Mouse (Mus musculus): Measurements from ENCODE around the gene Rho.
A peak's percentile ranks its signal among the peaks of the same experiment; 100 is the strongest.

The Rho gene

GRCm38 (mm10) chr6:115931639-115932038 is at the start of gene Rho:
TSS of gene Rho (plus strand) at chr6:115931748.
- no peak for DNase-seq

- peak in 1 of 2 experiments; percentile 36 for DNase-seq
These were observed 47.5 kb upstream of the Rho start for GRCm38 (mm10) chr6:115884018-115884417.

- DNase-seq, result no peak
These were observed 44.7 kb upstream of the Rho start for GRCm38 (mm10) chr6:115886894-115887293.

- DNase-seq, result peak; percentile 61 to 62
These were observed 43.3 kb upstream of the Rho start for GRCm38 (mm10) chr6:115888296-115888695.

- DNase-seq, result no peak
These were observed 40.9 kb upstream of the Rho start for GRCm38 (mm10) chr6:115890601-115891000.

- no peak for DNase-seq
These were observed 40.5 kb upstream of the Rho start for GRCm38 (mm10) chr6:115891061-115891460.

GRCm38 (mm10) chr6:115891497-115892061 is 40.0 kb upstream of the Rho start:
- peak; percentile 82 to 88 for DNase-seq

GRCm38 (mm10) chr6:115892363-115892762 is 39.2 kb upstream of the Rho start:
- no peak for DNase-seq

GRCm38 (mm10) chr6:115896346-115896745 is 35.2 kb upstream of the Rho start:
- DNase-seq, result no peak

GRCm38 (mm10) chr6:115897117-115897516 is 34.4 kb upstream of the Rho start:
- DNase-seq, result no peak

GRCm38 (mm10) chr6:115897926-115898520 is 33.5 kb upstream of the Rho start:
- no peak for DNase-seq

- DNase-seq, result peak; percentile 83 to 89
These were observed 30.5 kb upstream of the Rho start for GRCm38 (mm10) chr6:115901062-115901461.

GRCm38 (mm10) chr6:115901489-115901931 is 30.0 kb upstream of the Rho start:
- DNase-seq, result peak; percentile 33 to 64

GRCm38 (mm10) chr6:115902545-115902944 is 29.0 kb upstream of the Rho start:
- DNase-seq, result no peak

GRCm38 (mm10) chr6:115905568-115905967 is 26.0 kb upstream of the Rho start:
- no peak for DNase-seq

GRCm38 (mm10) chr6:115906455-115906854 is 25.1 kb upstream of the Rho start:
- no peak for DNase-seq

GRCm38 (mm10) chr6:115906871-115907270 is 24.7 kb upstream of the Rho start:
- no peak for DNase-seq

- no peak for DNase-seq
These were observed 23.0 kb upstream of the Rho start for GRCm38 (mm10) chr6:115908421-115908982.

- no peak for DNase-seq
These were observed 22.5 kb upstream of the Rho start for GRCm38 (mm10) chr6:115909052-115909451.

GRCm38 (mm10) chr6:115909940-115910339 is 21.6 kb upstream of the Rho start:
- peak; percentile 69 to 81 for DNase-seq

- no peak for DNase-seq
These were observed 19.8 kb upstream of the Rho start for GRCm38 (mm10) chr6:115911763-115912162.

GRCm38 (mm10) chr6:115913482-115913881 is 18.1 kb upstream of the Rho start:
- DNase-seq, result no peak

- DNase-seq, result no peak
These were observed 16.9 kb upstream of the Rho start for GRCm38 (mm10) chr6:115914511-115915202.

Data from kidney, postnatal 4 days (tissue).